Mouse (Mus musculus) limb, embryonic 14.5 days (tissue): ENCODE measurements at regions not wholly inside any gene's neighbourhood (a gene's known extent, or its start where the extent isn't known, plus 50 kb on each side); places are given as distances from the start of the nearest gene placed in this dataset.

Experiments used
- ATAC-seq: fragments of 200-750 bp; cut with Nextera tagmentation; 2 replicates; pipeline ENCODE4 v1.8.0; 2017; ENCODE audit warnings: low read depth, moderate number of reproducible peaks, moderate TSS enrichment; ENCODE audit not compliant: low FRiP score
- DNase-seq: peaks from one replicate; pipeline ENCODE4 v3.0.0-alpha.2; 2015; ENCODE audit warnings: low spot score
- H3K27ac ChIP-seq: fragments of 300-500 bp; sonication (generic); replicated peaks from 2 replicates; pipeline ENCODE4 v1.5.1; 2014; ENCODE audit warnings: low read depth, mild to moderate bottlenecking, low read length, moderate library complexity, mixed read lengths
- H3K27me3 ChIP-seq: fragments of 300-500 bp; sonication (generic); 2 replicates; pipeline ENCODE4 v1.6.1; 2014; ENCODE audit warnings: low read length, mixed read lengths; ENCODE audit not compliant: control insufficient read depth, insufficient read depth
- H3K36me3 ChIP-seq: fragments of 300-500 bp; sonication (generic); 2 replicates; pipeline ENCODE4 v1.6.1; 2014; ENCODE audit warnings: mild to moderate bottlenecking, low read length, moderate library complexity, mixed read lengths; ENCODE audit not compliant: control insufficient read depth, insufficient read depth
- H3K4me1 ChIP-seq: fragments of 300-500 bp; sonication (generic); 2 replicates; pipeline ENCODE4 v1.6.1; 2014; ENCODE audit warnings: antibody characterized with exemption, low read length, mixed read lengths; ENCODE audit not compliant: control insufficient read depth, insufficient read depth
- H3K4me2 ChIP-seq: fragments of 300-500 bp; sonication (generic); replicated peaks from 2 replicates; pipeline ENCODE4 v1.6.1; 2014; ENCODE audit warnings: low read depth, mild to moderate bottlenecking, low read length, moderate library complexity; ENCODE audit not compliant: severe bottlenecking
- H3K4me3 ChIP-seq: fragments of 300-500 bp; sonication (generic); replicated peaks from 2 replicates; pipeline ENCODE4 v1.5.1; 2014; ENCODE audit warnings: low read length
- H3K9ac ChIP-seq: fragments of 300-500 bp; sonication (generic); 2 replicates; pipeline ENCODE4 v1.6.1; 2014; ENCODE audit warnings: mild to moderate bottlenecking, low read depth, low read length, moderate library complexity; ENCODE audit not compliant: severe bottlenecking
- H3K9me3 ChIP-seq: fragments of 300-500 bp; sonication (generic); 2 replicates; pipeline ENCODE4 v1.6.1; 2016; ENCODE audit warnings: low read length; ENCODE audit not compliant: control insufficient read depth
- POLR2A ChIP-seq: fragments of 200-500 bp; IDR thresholded peaks from 2 replicates; pipeline ENCODE4 v1.8.0; 2012; ENCODE audit warnings: inconsistent platforms, mild to moderate bottlenecking, moderate library complexity, borderline replicate concordance; ENCODE audit not compliant: insufficient read depth, insufficient read length; ENCODE audit errors: extremely low read depth
- WGBS: fragments of 180-500 bp; shearing (Covaris S2); extraction: QIAGEN DNeasy Blood & Tissue Kit; methylation state at CpG from one replicate; pipeline ENCODE4 v1.1.7; 2014; 5-methylcytosine and 5-hydroxymethylcytosine counted together

DNA sequence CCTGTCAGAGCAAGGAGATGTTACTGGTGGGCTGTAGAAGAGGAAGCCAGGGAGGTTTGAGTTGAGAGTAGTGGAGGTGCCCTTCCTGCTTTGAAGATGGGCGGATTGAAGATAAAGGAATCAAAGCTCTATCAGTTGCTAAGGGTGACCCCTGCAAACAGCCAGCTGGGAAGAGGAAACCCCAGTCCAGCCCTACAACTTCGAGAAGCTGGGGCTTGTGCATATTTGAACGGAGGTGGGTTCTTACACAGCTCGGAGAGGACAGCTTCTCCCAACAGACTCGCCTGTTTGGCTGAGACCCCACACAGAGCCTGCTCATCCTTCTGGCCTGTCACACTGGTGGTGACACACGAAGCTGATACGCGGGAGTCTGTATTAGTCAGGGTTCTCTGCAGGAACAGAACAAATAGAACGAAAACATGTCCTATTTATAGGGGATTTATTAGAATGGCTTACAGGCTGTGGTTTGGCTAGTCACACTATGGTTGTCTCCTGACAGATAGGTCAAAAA lies 60.6 kb upstream of the Slc25a33 start:
- Histone ChIP-seq H3K27ac (no peak overlapping the region), H3K4me3 (no peak overlapping the region), H3K4me2 (no peak overlapping the region), H3K4me1 (peaks cover 21% of the 10 kb centered on the region), H3K27me3 (no peaks in the 10 kb centered on the region), H3K9me3 (no peaks in the 10 kb centered on the region), H3K36me3 (no peaks in the 10 kb centered on the region), H3K9ac (no peak overlapping the region)
- 75% methylated on average over 9 of the region's 9 CpGs for WGBS
- no peak for TF ChIP-seq POLR2A
- no peak for DNase-seq
- no peak for ATAC-seq

DNA sequence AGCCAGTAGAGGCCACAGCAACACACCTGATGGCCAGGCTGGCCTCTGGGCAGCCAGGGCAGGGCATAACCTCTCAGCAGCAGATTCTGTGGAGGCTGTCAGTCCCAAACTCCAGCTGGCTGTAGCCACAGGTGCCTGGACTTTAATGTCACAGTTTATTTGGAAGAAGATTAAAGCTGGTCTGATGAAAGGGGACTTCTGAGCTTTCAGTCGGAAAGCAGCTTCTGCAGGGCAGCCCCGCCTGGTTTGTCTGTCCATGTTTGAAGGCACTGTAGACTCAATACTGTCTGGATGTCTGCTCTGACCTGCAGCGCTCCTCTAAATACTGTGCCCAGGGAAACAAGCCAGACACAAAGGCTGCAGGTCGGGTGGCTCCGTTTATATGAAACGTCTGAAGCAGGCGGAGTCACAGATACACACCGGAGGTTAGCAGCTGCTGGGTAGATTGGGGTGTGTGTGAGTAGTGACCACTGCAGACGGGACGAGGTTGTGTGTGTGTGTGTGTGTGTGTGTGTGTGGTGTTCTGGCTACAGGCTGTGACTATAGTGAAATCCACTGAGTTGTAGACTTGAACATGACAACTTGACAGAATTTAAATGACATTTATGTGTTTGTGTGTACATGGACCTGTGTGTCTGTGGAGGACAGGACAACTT lies 58.5 kb upstream of the Slc25a33 start:
- Histone ChIP-seq H3K27me3 (no peaks in the 10 kb centered on the region), H3K9me3 (0 out of 2 replicates have a peak, but pooled peaks cover 5% of the 10 kb centered on the region), H3K4me1 (peaks cover 21% of the 10 kb centered on the region), H3K4me2 (no peak overlapping the region), H3K27ac (0 out of 2 replicates have a peak overlapping the region, but pooled peaks have one; percentile 13), H3K4me3 (no peak overlapping the region), H3K36me3 (no peaks in the 10 kb centered on the region), H3K9ac (no peak overlapping the region)
- TF ChIP-seq POLR2A: no peak
- WGBS: 23% methylated on average over 10 of the region's 10 CpGs
- DNase-seq: no peak
- no peak for ATAC-seq

DNA sequence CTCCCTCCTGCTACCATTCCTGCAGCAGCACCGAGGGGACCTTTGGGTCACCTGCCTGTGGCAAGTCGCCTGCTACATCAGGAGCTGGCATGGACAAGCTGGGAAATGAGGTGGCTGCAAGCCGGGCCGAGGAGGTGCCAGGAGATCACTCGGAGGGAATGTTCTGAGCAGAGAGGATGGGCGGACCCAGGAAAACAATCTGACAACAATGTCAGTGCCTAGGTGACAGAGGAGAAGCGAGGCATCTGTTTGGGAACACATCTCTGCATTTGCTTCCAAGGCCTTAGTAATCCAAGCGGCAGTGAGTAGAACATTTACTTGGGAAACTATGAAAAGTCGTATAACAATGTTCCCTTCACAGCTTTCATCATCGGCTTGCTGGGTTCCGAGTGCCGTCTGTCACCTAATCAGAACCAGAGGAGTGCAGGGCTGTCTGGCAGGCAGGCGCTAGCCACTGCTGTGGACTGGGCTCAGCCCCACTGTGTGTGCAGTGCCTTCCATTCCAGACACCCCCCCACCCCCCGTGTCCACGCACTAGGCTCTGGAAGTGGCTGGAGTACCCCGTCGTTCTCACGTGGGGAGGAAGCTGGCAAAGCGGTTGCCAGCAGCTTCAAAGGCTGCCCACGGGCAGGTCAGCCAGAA lies 56.6 kb upstream of the Slc25a33 start:
- Histone ChIP-seq H3K9me3 (0 out of 2 replicates have a peak, but pooled peaks cover 5% of the 10 kb centered on the region), H3K4me2 (no peak overlapping the region), H3K4me3 (no peak overlapping the region), H3K27me3 (no peaks in the 10 kb centered on the region), H3K9ac (no peak overlapping the region), H3K36me3 (no peaks in the 10 kb centered on the region), H3K4me1 (peaks cover 21% of the 10 kb centered on the region), H3K27ac (peak overlapping the region; percentile 77)
- 37% methylated on average over 20 of the region's 20 CpGs for WGBS
- TF ChIP-seq POLR2A: no peak
- ATAC-seq: peak; percentile 44; the same call in 1 of the 2 replicates
- DNase-seq: peak; percentile 22

DNA sequence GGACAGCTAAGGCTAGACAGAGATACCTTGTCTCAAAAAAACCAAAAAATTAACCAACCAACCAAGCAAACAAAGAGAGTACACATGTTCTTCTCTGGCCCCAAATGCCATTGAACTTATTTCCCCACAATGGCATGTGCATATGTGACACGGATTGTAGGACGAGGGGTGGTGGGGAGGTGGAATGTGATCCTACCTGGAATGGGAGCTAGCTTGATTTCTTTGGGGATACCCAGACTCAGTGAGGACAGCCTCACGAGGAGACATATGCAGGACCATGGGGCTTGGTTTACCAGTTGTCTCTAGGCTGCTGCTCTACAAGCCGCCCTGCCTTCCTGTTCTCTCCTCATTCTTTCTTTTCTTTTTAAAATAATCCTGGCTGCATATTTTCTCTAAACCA lies 55.9 kb upstream of the Slc25a33 start:
- Histone ChIP-seq H3K27ac (peak overlapping the region; percentile 77), H3K27me3 (no peaks in the 10 kb centered on the region), H3K9me3 (0 out of 2 replicates have a peak, but pooled peaks cover 5% of the 10 kb centered on the region), H3K36me3 (no peaks in the 10 kb centered on the region), H3K4me2 (no peak overlapping the region), H3K4me1 (peaks cover 21% of the 10 kb centered on the region), H3K4me3 (no peak overlapping the region), H3K9ac (no peak overlapping the region)
- ATAC-seq (no peak), DNase-seq (no peak)
- TF ChIP-seq POLR2A: no peak
- WGBS: 62% methylated on average over 4 of the region's 4 CpGs

DNA sequence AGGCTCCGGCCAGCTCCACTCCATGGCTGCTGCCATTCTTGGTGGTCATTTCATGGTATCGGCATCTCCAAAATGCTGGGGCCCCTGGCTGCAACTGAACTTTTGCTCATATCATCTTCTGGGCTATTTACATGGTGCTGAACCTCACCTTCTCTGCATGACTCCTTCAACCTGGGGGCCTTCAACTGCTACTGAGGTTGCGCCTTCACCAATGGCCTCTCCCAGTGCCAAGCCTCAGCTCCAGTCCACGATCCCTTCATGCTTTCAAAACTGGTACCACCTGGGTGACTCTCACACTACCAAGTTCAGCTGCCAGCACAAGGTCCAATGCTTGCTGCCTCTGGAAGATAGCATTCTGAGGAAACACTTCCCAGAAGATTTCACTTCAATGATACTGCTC lies 53.7 kb upstream of the Slc25a33 start:
- no peaks in the 10 kb centered on the region for H3K36me3 ChIP-seq
- 91% methylated on average over 4 of the region's 4 CpGs for WGBS

More for the DNA sequence above, 53.7 kb upstream of the Slc25a33 start:
- ATAC-seq (no peak), DNase-seq (no peak)
- Histone ChIP-seq H3K4me1 (peaks cover 21% of the 10 kb centered on the region), H3K4me3 (no peak overlapping the region), H3K9ac (no peak overlapping the region), H3K27me3 (no peaks in the 10 kb centered on the region), H3K4me2 (no peak overlapping the region), H3K27ac (no peak overlapping the region), H3K9me3 (0 out of 2 replicates have a peak, but pooled peaks cover 5% of the 10 kb centered on the region)
- TF ChIP-seq POLR2A: no peak
